Mouse (Mus musculus): ENCODE measurements around the gene Vax1. TPM values are rescaled to one million over a fixed set of nuclear protein-coding genes. Genes with fewer than 3 reads are reported as not detected.

Vax1 gene
- polyA plus RNA-seq, 1 experiment from 2014 or later: not detected

- no peak for ATAC-seq (replicated peaks; ENCODE audit: low FRiP score)
- no peak overlapping the region for H3K4me2 ChIP-seq
- H3K27ac ChIP-seq: no peak overlapping the region
- peaks cover 11% of the 10 kb centered on the region for H3K4me1 ChIP-seq
- H3K27me3 ChIP-seq: peaks cover 96% of the 10 kb centered on the region
- 10% methylated on average over 4 of the region's 4 CpGs for WGBS
- no peaks in the 10 kb centered on the region for H3K36me3 ChIP-seq
- no peak overlapping the region for H3K4me3 ChIP-seq (replicated peaks)
- H3K9me3 ChIP-seq (replicated peaks): no peaks in the 10 kb centered on the region
- H3K9ac ChIP-seq: no peak overlapping the region
Observed at GRCm38 (mm10) chr19:59191123-59191505, 21.3 kb upstream of the Vax1 start.

GRCm38 (mm10) chr19:59190431-59191122 lies 20.7 kb upstream of the Vax1 start:
- no peak overlapping the region for H3K27ac ChIP-seq
- under 1% methylated on average over 8 of the region's 8 CpGs for WGBS
- peaks cover 96% of the 10 kb centered on the region for H3K27me3 ChIP-seq
- H3K9ac ChIP-seq: no peak overlapping the region
- ATAC-seq (replicated peaks; ENCODE audit: low FRiP score): no peak
- H3K4me2 ChIP-seq: no peak overlapping the region
- H3K36me3 ChIP-seq: no peaks in the 10 kb centered on the region
- H3K9me3 ChIP-seq (replicated peaks): no peaks in the 10 kb centered on the region
- no peak overlapping the region for H3K4me3 ChIP-seq (replicated peaks)
- peaks cover 10% of the 10 kb centered on the region for H3K4me1 ChIP-seq

GRCm38 (mm10) chr19:59188981-59189380 lies 19.1 kb upstream of the Vax1 start:
- ATAC-seq (replicated peaks; ENCODE audit: low FRiP score): no peak
- Histone ChIP-seq H3K27me3 (peaks cover 93% of the 10 kb centered on the region), H3K4me2 (no peak overlapping the region), H3K9me3 (replicated peaks) (no peaks in the 10 kb centered on the region), H3K9ac (no peak overlapping the region), H3K4me1 (peaks cover 4% of the 10 kb centered on the region), H3K36me3 (no peaks in the 10 kb centered on the region), H3K27ac (no peak overlapping the region), H3K4me3 (replicated peaks) (no peak overlapping the region)
- 8% methylated on average over 4 of the region's 4 CpGs for WGBS

GRCm38 (mm10) chr19:59184000-59184399 lies 14.1 kb upstream of the Vax1 start:
- no peak overlapping the region for H3K9ac ChIP-seq
- H3K9me3 ChIP-seq (replicated peaks): no peaks in the 10 kb centered on the region
- peaks cover 91% of the 10 kb centered on the region for H3K27me3 ChIP-seq
- no peak overlapping the region for H3K4me2 ChIP-seq
- 36% methylated on average over 3 of the region's 3 CpGs for WGBS
- H3K27ac ChIP-seq: no peak overlapping the region
- H3K4me3 ChIP-seq (replicated peaks): no peak overlapping the region
- no peak; the same call in 1 of the 2 replicates for ATAC-seq (replicated peaks; ENCODE audit: low FRiP score)
- H3K36me3 ChIP-seq: no peaks in the 10 kb centered on the region
- no peaks in the 10 kb centered on the region for H3K4me1 ChIP-seq

GRCm38 (mm10) chr19:59173341-59174015 lies 3.6 kb upstream of the Vax1 start:
- H3K9me3 ChIP-seq (replicated peaks): no peaks in the 10 kb centered on the region
- no peaks in the 10 kb centered on the region for H3K36me3 ChIP-seq
- no peak overlapping the region for H3K27ac ChIP-seq
- H3K27me3 ChIP-seq: peaks cover 99% of the 10 kb centered on the region
- no peak overlapping the region for H3K4me3 ChIP-seq (replicated peaks)
- no peak overlapping the region for H3K4me2 ChIP-seq
- WGBS: 7% methylated on average over 6 of the region's 6 CpGs
- ATAC-seq (replicated peaks; ENCODE audit: low FRiP score): no peak
- no peak overlapping the region for H3K9ac ChIP-seq
- peaks cover 27% of the 10 kb centered on the region for H3K4me1 ChIP-seq

- H3K4me3 ChIP-seq (replicated peaks): no peak overlapping the region
- ATAC-seq (replicated peaks; ENCODE audit: low FRiP score): no peak
- peaks cover 99% of the 10 kb centered on the region for H3K27me3 ChIP-seq
- H3K36me3 ChIP-seq: no peaks in the 10 kb centered on the region
- no peaks in the 10 kb centered on the region for H3K9me3 ChIP-seq (replicated peaks)
- whole genome bisulfite sequencing: under 1% methylated on average over 3 of the region's 3 CpGs
- no peak overlapping the region for H3K9ac ChIP-seq
- H3K4me1 ChIP-seq: peaks cover 27% of the 10 kb centered on the region
- H3K27ac ChIP-seq: no peak overlapping the region
- H3K4me2 ChIP-seq: no peak overlapping the region
Observed at GRCm38 (mm10) chr19:59172781-59173180, 2.9 kb upstream of the Vax1 start.

GRCm38 (mm10) chr19:59171871-59172245 lies 2.0 kb upstream of the Vax1 start:
- Histone ChIP-seq H3K4me3 (replicated peaks) (no peak overlapping the region), H3K36me3 (no peaks in the 10 kb centered on the region), H3K4me1 (peaks cover 27% of the 10 kb centered on the region), H3K9me3 (replicated peaks) (no peaks in the 10 kb centered on the region), H3K27ac (no peak overlapping the region), H3K4me2 (no peak overlapping the region), H3K9ac (no peak overlapping the region), H3K27me3 (peaks cover 99% of the 10 kb centered on the region)
- ATAC-seq (replicated peaks; ENCODE audit: low FRiP score): no peak
- WGBS: 2% methylated on average over 19 of the region's 19 CpGs

GRCm38 (mm10) chr19:59171151-59171870 lies 1.5 kb upstream of the Vax1 start:
- Histone ChIP-seq H3K9me3 (replicated peaks) (no peaks in the 10 kb centered on the region), H3K4me1 (peaks cover 32% of the 10 kb centered on the region), H3K4me3 (replicated peaks) (no peak overlapping the region), H3K4me2 (0 out of 2 replicates have a peak overlapping the region, but pooled peaks have one; percentile 16), H3K9ac (no peak overlapping the region), H3K27me3 (peaks cover 99% of the 10 kb centered on the region), H3K36me3 (no peaks in the 10 kb centered on the region), H3K27ac (no peak overlapping the region)
- ATAC-seq (replicated peaks; ENCODE audit: low FRiP score): no peak
- 1% methylated on average over 38 of the region's 38 CpGs for WGBS

GRCm38 (mm10) chr19:59170766-59171095 lies 875 bp upstream of the Vax1 start:
- no peaks in the 10 kb centered on the region for H3K9me3 ChIP-seq (replicated peaks)
- H3K27me3 ChIP-seq: peaks cover 99% of the 10 kb centered on the region
- no peak overlapping the region for H3K4me2 ChIP-seq
- no peaks in the 10 kb centered on the region for H3K36me3 ChIP-seq
- no peak for ATAC-seq (replicated peaks; ENCODE audit: low FRiP score)
- peaks cover 37% of the 10 kb centered on the region for H3K4me1 ChIP-seq
- H3K9ac ChIP-seq: no peak overlapping the region
- WGBS: 0% methylated on average over 5 of the region's 6 CpGs
- no peak overlapping the region for H3K27ac ChIP-seq
- peak overlapping the region; percentile 30; the same call in 1 of the 2 replicates for H3K4me3 ChIP-seq (replicated peaks)

- WGBS: under 1% methylated on average over 65 of the region's 65 CpGs
- H3K9me3 ChIP-seq (replicated peaks): no peaks in the 10 kb centered on the region
- H3K4me1 ChIP-seq: peaks cover 37% of the 10 kb centered on the region
- H3K9ac ChIP-seq: no peak overlapping the region
- no peak overlapping the region for H3K27ac ChIP-seq
- H3K4me2 ChIP-seq: peak overlapping the region; percentile 56
- peak overlapping the region; percentile 30 for H3K4me3 ChIP-seq (replicated peaks)
- peaks cover 100% of the 10 kb centered on the region for H3K27me3 ChIP-seq
- H3K36me3 ChIP-seq: no peaks in the 10 kb centered on the region
- ATAC-seq (replicated peaks; ENCODE audit: low FRiP score): peak; percentile 57; the same call in 1 of the 2 replicates
Observed at GRCm38 (mm10) chr19:59169143-59169935, 517 bp downstream of the Vax1 start.

- H3K4me2 ChIP-seq: no peak overlapping the region
- peaks cover 37% of the 10 kb centered on the region for H3K4me1 ChIP-seq
- no peaks in the 10 kb centered on the region for H3K36me3 ChIP-seq
- no peak overlapping the region for H3K27ac ChIP-seq
- no peaks in the 10 kb centered on the region for H3K9me3 ChIP-seq (replicated peaks)
- H3K9ac ChIP-seq: no peak overlapping the region
- no peak overlapping the region for H3K4me3 ChIP-seq (replicated peaks)
- peaks cover 100% of the 10 kb centered on the region for H3K27me3 ChIP-seq
- no peak for ATAC-seq (replicated peaks; ENCODE audit: low FRiP score)
- WGBS: under 1% methylated on average over 17 of the region's 17 CpGs
Observed at GRCm38 (mm10) chr19:59168386-59168905, 1.4 kb downstream of the Vax1 start.

Data from kidney, embryonic 15.5 days (tissue).